Mouse (Mus musculus): ENCODE results near the gene Gpr179. TPM values are rescaled to one million over a fixed set of nuclear protein-coding genes. Genes with fewer than 3 reads are reported as not detected.

The Gpr179 gene
- polyA plus RNA-seq, 1 experiment, result 0.05 TPM

GRCm38 (mm10) chr11:97346383-97346782 lies 5.5 kb downstream of the Gpr179 start:
- no peak for DNase-seq (ENCODE audit: low read depth in 1 of 2, low spot score in 2 of 2)
- no peak overlapping the region for H3K27ac ChIP-seq (ENCODE audit: insufficient read depth, low read length)
- H3K4me1 ChIP-seq (ENCODE audit: control insufficient read depth, insufficient read depth, insufficient read length), result peaks cover 4% of the 10 kb centered on the region; the same call in 1 of the 2 replicates
- H3K4me3 ChIP-seq (ENCODE audit: extremely low read depth, insufficient read depth, insufficient read length), result no peak overlapping the region
- WGBS, result 85% methylated on average over 9 of the region's 9 CpGs
- H3K36me3 ChIP-seq (ENCODE audit: control insufficient read depth, insufficient read depth, low read length), result no peaks in the 10 kb centered on the region
- TF ChIP-seq CTCF (IDR thresholded peaks at IDR 0.05; ENCODE audit: extremely low read depth, insufficient read depth, insufficient read length, insufficient replicate concordance), result no peak
- TF ChIP-seq POLR2A (IDR thresholded peaks at IDR 0.05; ENCODE audit: low read depth, low read length), result no peak
- no peaks in the 10 kb centered on the region for H3K27me3 ChIP-seq (ENCODE audit: control insufficient read depth, insufficient read depth, low read length)

GRCm38 (mm10) chr11:97345446-97345845 lies 6.4 kb downstream of the Gpr179 start:
- no peak overlapping the region for H3K4me3 ChIP-seq (ENCODE audit: extremely low read depth, insufficient read depth, insufficient read length)
- TF ChIP-seq POLR2A (IDR thresholded peaks at IDR 0.05; ENCODE audit: low read depth, low read length) (no peak), CTCF (IDR thresholded peaks at IDR 0.05; ENCODE audit: extremely low read depth, insufficient read depth, insufficient read length, insufficient replicate concordance) (no peak)
- H3K4me1 ChIP-seq (ENCODE audit: control insufficient read depth, insufficient read depth, insufficient read length), result peaks cover 4% of the 10 kb centered on the region; the same call in 1 of the 2 replicates
- 26% methylated on average over 10 of the region's 10 CpGs for WGBS
- DNase-seq (ENCODE audit: low read depth in 1 of 2, low spot score in 2 of 2), result no peak
- no peaks in the 10 kb centered on the region for H3K27me3 ChIP-seq (ENCODE audit: control insufficient read depth, insufficient read depth, low read length)
- H3K36me3 ChIP-seq (ENCODE audit: control insufficient read depth, insufficient read depth, low read length), result no peaks in the 10 kb centered on the region
- H3K27ac ChIP-seq (ENCODE audit: insufficient read depth, low read length), result no peak overlapping the region

GRCm38 (mm10) chr11:97343619-97344018 lies 8.3 kb downstream of the Gpr179 start:
- H3K4me3 ChIP-seq (ENCODE audit: extremely low read depth, insufficient read depth, insufficient read length), result no peak overlapping the region; the same call in 1 of the 2 replicates
- WGBS, result 26% methylated on average over 17 of the region's 17 CpGs

GRCm38 (mm10) chr11:97343175-97343574 lies 8.7 kb downstream of the Gpr179 start:
- no peak overlapping the region for H3K27ac ChIP-seq (ENCODE audit: insufficient read depth, low read length)
- no peaks in the 10 kb centered on the region for H3K27me3 ChIP-seq (ENCODE audit: control insufficient read depth, insufficient read depth, low read length)
- no peak for DNase-seq (ENCODE audit: low read depth in 1 of 2, low spot score in 2 of 2)
- TF ChIP-seq CTCF (IDR thresholded peaks at IDR 0.05; ENCODE audit: extremely low read depth, insufficient read depth, insufficient read length, insufficient replicate concordance), result no peak
- TF ChIP-seq POLR2A (IDR thresholded peaks at IDR 0.05; ENCODE audit: low read depth, low read length), result no peak
- WGBS, result 28% methylated on average over 8 of the region's 8 CpGs
- no peaks in the 10 kb centered on the region for H3K36me3 ChIP-seq (ENCODE audit: control insufficient read depth, insufficient read depth, low read length)
- no peak overlapping the region for H3K4me3 ChIP-seq (ENCODE audit: extremely low read depth, insufficient read depth, insufficient read length)
- peaks cover 4% of the 10 kb centered on the region; the same call in 1 of the 2 replicates for H3K4me1 ChIP-seq (ENCODE audit: control insufficient read depth, insufficient read depth, insufficient read length)

More at GRCm38 (mm10) chr11:97343619-97344018, 8.3 kb downstream of the Gpr179 start:
- Histone ChIP-seq H3K4me1 (ENCODE audit: control insufficient read depth, insufficient read depth, insufficient read length) (peaks cover 4% of the 10 kb centered on the region; the same call in 1 of the 2 replicates), H3K36me3 (ENCODE audit: control insufficient read depth, insufficient read depth, low read length) (no peaks in the 10 kb centered on the region), H3K27me3 (ENCODE audit: control insufficient read depth, insufficient read depth, low read length) (no peaks in the 10 kb centered on the region), H3K27ac (ENCODE audit: insufficient read depth, low read length) (no peak overlapping the region)
- peak in 1 of 2 experiments; percentile 26 for DNase-seq (ENCODE audit: low read depth in 1 of 2, low spot score in 2 of 2)
- TF ChIP-seq CTCF (IDR thresholded peaks at IDR 0.05; ENCODE audit: extremely low read depth, insufficient read depth, insufficient read length, insufficient replicate concordance) (peak; percentile 30; the same call in 1 of the 2 replicates), POLR2A (IDR thresholded peaks at IDR 0.05; ENCODE audit: low read depth, low read length) (no peak)

GRCm38 (mm10) chr11:97338977-97339315 lies 12.9 kb downstream of the Gpr179 start:
- 76% methylated on average over 17 of the region's 17 CpGs for WGBS
- H3K36me3 ChIP-seq (ENCODE audit: control insufficient read depth, insufficient read depth, low read length), result no peaks in the 10 kb centered on the region
- H3K4me3 ChIP-seq (ENCODE audit: extremely low read depth, insufficient read depth, insufficient read length), result no peak overlapping the region
- no peak for TF ChIP-seq CTCF (IDR thresholded peaks at IDR 0.05; ENCODE audit: extremely low read depth, insufficient read depth, insufficient read length, insufficient replicate concordance)
- TF ChIP-seq POLR2A (IDR thresholded peaks at IDR 0.05; ENCODE audit: low read depth, low read length), result no peak
- H3K4me1 ChIP-seq (ENCODE audit: control insufficient read depth, insufficient read depth, insufficient read length), result peaks cover 4% of the 10 kb centered on the region; the same call in 1 of the 2 replicates
- H3K27ac ChIP-seq (ENCODE audit: insufficient read depth, low read length), result no peak overlapping the region
- DNase-seq (ENCODE audit: low read depth in 1 of 2, low spot score in 2 of 2), result no peak
- no peaks in the 10 kb centered on the region for H3K27me3 ChIP-seq (ENCODE audit: control insufficient read depth, insufficient read depth, low read length)

- TF ChIP-seq CTCF (IDR thresholded peaks at IDR 0.05; ENCODE audit: extremely low read depth, insufficient read depth, insufficient read length, insufficient replicate concordance), result no peak
- no peak for TF ChIP-seq POLR2A (IDR thresholded peaks at IDR 0.05; ENCODE audit: low read depth, low read length)
- Histone ChIP-seq H3K4me1 (ENCODE audit: control insufficient read depth, insufficient read depth, insufficient read length) (peaks cover 2% of the 10 kb centered on the region; the same call in 1 of the 2 replicates), H3K4me3 (ENCODE audit: extremely low read depth, insufficient read depth, insufficient read length) (no peak overlapping the region), H3K27ac (ENCODE audit: insufficient read depth, low read length) (no peak overlapping the region), H3K27me3 (ENCODE audit: control insufficient read depth, insufficient read depth, low read length) (no peaks in the 10 kb centered on the region), H3K36me3 (ENCODE audit: control insufficient read depth, insufficient read depth, low read length) (no peaks in the 10 kb centered on the region)
- WGBS, result 76% methylated on average over 21 of the region's 21 CpGs
- DNase-seq (ENCODE audit: low read depth in 1 of 2, low spot score in 2 of 2), result no peak
These were observed 13.4 kb downstream of the Gpr179 start for GRCm38 (mm10) chr11:97338302-97338976.

- 86% methylated on average over 12 of the region's 12 CpGs for WGBS
- no peaks in the 10 kb centered on the region; the same call in 1 of the 2 replicates for H3K4me1 ChIP-seq (ENCODE audit: control insufficient read depth, insufficient read depth, insufficient read length)
- no peak overlapping the region for H3K4me3 ChIP-seq (ENCODE audit: extremely low read depth, insufficient read depth, insufficient read length)
- no peaks in the 10 kb centered on the region for H3K36me3 ChIP-seq (ENCODE audit: control insufficient read depth, insufficient read depth, low read length)
- TF ChIP-seq CTCF (IDR thresholded peaks at IDR 0.05; ENCODE audit: extremely low read depth, insufficient read depth, insufficient read length, insufficient replicate concordance), result no peak
- TF ChIP-seq POLR2A (IDR thresholded peaks at IDR 0.05; ENCODE audit: low read depth, low read length), result no peak
- DNase-seq (ENCODE audit: low read depth in 1 of 2, low spot score in 2 of 2), result no peak
- no peak overlapping the region for H3K27ac ChIP-seq (ENCODE audit: insufficient read depth, low read length)
- H3K27me3 ChIP-seq (ENCODE audit: control insufficient read depth, insufficient read depth, low read length), result no peaks in the 10 kb centered on the region
These were observed 14.5 kb downstream of the Gpr179 start for GRCm38 (mm10) chr11:97337363-97337762.

Data from spleen, adult 2 months (tissue).